Mouse (Mus musculus) spleen, postnatal 14 days (tissue): ENCODE results near the gene Msi1.

Source experiments
- DNase-seq, 2 experiments: peaks; one replicate each; pipeline ENCODE4 v3.0.0; 2021 to 2022; ENCODE audit warnings: low spot score in 2 of 2

Msi1 gene

GRCm38 (mm10) chr5:115469791-115470190 is 40.4 kb downstream of the Msi1 start:
- DNase-seq: no peak

GRCm38 (mm10) chr5:115470766-115471531 is 41.5 kb downstream of the Msi1 start:
- peak in 1 of 2 experiments; percentile 54 for DNase-seq

DNA sequence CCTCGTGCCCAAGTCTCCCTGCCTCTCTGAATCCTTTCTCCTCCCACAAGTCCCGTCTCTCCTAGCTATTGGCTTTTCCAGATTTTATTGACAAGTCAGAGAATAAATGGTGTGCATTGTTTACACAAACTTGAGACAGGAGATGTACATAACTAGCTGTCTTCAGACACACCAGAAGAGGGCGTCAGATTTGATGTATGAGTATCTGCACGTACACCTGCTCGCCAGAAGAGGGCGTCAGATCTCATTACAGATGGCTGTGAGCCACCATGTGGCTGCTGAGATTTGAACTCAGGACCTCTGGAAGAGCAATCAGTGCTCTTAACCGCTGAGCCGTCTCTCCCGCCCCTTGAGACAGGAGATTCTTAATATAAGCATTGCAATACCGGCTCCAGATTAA is 43.8 kb downstream of the Msi1 start:
- DNase-seq: no peak

DNA sequence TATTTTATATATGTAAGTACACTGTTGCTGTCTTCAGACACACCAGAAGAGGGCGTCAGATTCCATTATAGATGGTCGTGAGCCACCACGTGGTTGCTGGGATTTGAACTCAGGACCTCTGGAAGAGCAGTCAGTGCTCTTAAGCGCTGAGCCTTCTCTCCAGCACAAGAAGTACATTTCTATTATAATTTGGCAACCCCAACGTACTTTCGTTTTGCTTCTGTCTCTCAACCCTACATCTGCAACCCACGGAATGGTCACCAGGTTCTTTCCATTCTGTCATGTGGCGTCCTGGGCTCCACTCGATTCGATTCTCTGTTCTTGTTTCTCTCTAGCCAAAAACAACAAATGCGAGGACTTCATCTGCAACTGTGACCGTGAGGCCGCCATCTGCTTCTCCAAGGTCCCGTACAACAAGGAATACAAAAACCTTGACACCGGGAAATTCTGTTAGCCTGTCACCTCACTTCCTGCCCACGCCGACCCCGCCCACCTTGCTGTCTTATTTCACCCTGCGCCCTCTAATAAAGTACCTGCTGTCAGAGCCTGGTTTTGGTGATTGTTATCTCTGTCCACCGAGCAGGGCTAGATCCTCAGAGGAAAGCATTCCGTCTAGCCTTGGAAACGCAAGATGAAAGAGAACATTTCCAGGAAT is 44.9 kb downstream of the Msi1 start:
- no peak for DNase-seq

DNA sequence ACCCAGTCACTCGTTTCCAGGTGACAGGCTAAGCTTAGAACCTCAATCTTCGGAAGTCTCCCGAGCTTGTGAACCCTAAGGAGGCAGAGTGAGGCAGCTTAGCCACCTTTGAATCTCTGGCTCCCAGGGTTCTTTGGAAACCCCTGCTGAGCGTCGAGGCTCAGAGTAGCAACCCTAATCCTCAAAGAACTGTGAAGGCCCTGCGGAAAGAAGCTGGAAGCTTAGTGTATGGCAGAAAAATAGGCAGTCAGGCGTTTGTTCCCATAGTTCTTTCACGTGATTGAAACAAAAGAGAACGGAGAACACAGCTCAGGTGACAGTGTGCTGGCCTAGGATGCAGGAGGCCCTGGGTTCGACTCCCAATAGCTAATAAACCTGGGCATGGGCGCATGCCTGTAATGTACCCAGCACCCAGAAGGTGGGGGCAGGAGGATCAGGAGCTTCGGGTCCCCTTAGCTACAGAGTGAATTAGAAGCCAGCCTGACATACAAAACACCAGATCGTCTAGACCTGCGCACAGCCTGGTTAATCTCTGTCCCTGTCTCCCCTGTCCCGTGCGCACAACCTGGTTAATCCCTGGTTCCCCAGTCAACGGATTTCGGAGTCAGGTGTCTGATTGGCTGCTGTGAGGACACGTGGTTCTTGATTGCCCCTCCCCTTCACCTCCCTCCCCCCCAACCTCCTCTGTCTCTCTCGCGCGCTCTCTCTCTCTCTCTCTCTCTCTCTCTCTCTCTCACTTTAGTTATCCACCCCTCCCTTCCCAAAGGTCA is 46.1 kb downstream of the Msi1 start:
- DNase-seq: no peak

DNA sequence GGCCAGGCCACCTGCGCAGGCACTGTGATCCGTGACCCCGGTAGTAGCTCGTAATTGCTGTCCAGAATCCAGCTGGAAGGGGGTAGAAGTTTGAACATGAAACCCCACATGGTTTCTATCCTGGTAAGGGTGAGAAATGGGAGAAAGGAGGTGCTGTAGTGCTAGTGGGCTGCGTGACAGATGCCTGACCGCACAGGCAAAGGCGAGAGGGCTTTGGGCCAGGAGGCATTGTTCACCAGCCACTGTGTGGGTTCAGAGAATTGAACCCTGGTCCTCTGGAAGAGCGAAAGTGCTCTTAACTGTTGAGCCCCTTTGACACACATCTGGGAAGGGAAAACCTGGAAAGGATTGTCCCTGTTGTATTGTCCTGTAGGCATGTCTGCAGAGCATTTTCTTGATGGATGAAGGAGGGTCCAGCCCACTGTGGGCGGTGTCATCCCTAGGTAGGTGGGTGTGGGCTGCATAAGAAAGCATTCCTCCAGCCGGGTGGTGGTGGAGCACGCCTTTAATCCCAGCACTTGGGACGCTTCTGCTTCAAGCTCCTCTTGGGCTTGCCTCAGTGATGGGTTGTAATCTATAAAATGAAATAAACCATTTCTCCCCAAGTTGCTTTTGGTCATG is 46.8 kb downstream of the Msi1 start:
- no peak for DNase-seq

- DNase-seq: no peak
These were observed 50.2 kb downstream of the Msi1 start for GRCm38 (mm10) chr5:115479561-115479960.

DNA sequence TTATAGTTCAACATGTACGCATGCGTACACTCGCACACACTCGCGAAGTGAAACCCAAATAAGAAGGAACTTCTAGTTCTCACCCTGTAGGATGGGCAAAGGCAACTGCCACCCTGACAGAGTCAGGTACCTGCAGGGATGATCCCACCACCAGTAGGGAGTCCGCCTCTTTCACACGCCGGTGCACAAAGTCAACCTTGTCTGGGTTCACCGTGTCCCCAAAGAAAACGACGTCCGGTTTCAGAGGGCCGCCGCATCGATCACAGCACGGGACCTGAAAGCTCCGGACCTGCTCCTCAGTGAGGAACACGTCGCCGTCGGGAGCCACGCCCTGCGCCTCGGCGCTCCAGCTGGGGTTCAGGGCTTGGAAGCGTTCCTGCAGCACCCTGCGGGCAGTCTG is 50.7 kb downstream of the Msi1 start:
- no peak for DNase-seq

DNA sequence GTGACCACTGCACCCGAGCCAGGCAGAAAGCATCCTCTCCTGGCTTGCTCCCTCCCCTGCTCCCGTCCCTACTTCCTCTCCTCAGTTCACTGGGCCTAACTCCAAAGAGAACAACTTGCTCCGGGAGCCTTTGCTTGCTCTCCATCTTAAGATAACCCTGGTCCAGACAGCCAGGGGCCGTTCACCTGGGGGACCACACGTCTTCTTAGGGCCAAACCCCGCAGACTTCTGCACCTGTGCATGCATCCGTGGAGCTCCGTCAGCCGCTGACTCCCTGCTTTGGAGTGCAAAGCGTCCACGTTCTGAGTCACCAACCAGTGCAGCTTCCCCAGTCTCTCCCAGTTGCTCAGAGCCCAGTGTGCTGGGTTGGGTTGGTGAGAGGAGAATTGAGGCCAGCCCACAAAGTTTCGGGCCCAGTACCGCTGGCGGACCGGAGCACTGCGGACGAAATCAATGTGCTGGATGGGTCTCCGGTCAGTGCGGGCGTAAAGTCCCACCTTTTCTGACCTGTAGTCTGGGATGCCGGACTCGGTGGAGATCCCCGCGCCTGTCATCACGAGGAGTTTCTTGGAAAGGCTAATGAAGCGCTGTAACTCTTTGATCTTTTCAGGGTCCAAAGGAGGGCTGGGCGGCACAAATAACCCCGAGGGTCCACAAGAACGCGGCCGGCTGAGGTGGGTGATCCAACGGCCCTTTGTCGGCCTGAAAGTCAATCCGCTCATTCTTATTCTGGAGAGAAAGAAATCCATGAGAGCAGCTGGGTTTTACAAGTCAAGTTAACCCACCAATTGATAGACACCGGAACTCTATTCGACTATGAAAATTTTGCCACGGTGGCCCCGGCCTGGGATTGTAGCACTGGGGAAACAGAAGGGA is 53.2 kb downstream of the Msi1 start:
- no peak for DNase-seq

DNA sequence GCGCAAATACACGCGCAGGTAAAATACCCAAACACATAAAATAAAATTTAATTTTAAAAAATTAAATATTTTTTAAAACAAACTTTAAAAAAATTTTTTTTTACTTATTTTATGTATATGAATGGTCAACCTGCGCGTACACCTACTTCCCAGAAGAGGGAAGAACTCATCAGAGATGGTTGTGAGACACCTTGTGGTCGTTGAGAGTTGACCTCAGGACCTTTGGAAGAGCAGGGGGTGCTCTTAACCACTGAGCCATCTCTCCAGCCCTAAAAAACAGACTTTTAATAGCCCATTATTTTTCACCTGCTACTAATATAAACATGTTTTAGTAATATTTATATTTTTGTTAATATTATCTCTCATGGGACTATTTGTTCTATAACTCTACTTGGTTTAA is 54.0 kb downstream of the Msi1 start:
- no peak for DNase-seq

DNA sequence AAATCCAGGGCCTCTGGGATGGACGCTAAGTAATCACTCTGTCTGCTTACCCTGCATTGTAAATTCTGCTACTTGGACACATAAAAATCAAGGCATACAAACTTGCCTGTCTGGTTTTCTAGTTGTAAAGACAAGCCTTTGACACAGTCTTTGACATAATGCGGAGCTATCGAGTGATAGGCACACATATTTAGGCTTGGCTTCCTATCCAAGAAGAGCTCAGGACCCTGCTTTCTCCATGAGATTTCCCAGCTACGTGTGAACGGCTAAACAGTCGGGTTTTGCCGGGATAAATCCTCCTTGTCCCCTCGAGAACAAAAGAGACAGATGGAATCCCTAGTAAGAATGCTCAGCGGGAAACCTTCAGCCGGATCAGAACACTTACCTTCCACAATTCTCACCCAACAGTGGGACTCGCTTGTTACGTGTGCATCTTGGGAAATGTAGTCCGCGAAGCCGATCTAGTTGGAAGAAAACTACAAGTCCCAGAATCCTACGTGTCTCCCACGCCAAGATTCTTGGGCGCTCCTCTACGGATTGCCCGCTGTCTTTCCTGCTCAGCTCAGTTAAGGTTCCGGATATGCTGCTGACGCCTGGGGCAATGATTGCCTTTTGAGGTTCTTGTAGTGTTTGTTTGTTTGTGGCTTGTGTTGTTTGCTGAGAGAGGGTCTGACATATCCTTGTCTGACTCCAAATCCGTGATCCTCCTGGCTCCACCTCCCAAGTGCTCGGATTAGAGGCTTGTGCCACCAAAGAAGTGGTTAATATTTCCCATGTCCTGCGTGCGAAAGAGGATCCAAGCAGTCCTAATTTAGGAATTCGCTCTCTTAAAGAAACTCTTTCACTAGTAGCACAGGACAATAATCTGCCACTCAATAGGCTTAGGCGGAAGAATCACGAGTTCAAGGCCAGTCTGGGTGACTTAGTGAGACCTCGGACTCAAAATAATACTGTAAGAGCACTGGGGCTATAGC is 54.8 kb downstream of the Msi1 start, which contains the start of gene Sirt4:
Sirt4 (minus strand) TSS at position 779 of the 974 bp plus-strand sequence.
- peak; percentile 41 to 66 for DNase-seq

GRCm38 (mm10) chr5:115484996-115485395 is 55.6 kb downstream of the Msi1 start:
- no peak for DNase-seq

DNA sequence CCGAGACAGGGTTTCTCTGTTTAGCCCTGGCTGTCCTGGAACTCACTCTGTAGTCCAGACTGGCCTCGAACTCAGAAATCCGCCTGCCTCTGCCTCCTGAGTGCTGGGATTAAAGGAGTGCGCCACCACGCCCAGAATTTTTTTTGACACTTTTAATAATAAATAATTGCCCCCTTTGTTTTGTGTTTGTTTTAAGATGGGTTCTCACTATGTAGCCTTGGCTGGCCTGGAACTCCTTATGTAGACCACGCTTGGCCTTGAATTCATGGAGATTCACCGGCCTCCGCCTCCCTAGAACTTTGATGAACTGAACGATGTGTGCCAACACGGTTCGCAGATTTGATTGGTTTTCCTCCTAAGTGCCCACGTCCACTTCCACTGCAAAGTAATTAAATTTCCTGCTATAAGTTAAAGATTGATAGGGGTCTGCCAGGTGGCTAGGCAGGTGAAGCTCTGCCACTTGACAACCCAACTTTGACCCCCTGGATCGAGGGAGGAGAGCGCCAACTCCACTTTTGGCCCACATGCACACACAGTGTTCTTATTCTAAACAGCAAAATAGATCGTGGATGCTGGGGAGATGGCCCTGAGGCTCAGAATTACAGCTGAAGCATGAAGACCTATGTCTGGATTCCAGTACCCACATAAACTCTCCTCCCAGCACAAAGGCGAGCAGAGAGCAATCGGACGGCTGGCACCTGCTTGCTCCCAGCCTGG is 56.2 kb downstream of the Msi1 start:
- no peak for DNase-seq

DNA sequence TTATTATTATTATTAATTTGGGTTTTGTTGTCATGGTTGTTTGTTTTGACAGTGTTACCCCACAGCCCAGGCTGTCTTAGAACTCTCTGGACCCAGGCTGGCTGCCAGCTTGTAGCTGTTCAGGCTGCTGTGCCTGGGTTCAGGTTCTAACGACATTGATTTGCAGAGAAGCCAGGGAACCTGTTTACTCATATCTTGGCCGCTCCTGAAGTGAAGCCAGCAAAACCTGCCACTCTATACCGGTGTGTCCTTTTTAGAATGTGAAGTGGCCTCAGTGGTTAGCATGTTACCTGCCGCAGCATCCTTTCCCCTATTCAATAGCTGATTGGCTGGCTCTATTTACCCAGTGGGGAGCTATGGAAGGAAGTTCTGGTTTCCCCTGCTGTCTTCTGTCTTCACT is 57.3 kb downstream of the Msi1 start:
- no peak for DNase-seq

DNA sequence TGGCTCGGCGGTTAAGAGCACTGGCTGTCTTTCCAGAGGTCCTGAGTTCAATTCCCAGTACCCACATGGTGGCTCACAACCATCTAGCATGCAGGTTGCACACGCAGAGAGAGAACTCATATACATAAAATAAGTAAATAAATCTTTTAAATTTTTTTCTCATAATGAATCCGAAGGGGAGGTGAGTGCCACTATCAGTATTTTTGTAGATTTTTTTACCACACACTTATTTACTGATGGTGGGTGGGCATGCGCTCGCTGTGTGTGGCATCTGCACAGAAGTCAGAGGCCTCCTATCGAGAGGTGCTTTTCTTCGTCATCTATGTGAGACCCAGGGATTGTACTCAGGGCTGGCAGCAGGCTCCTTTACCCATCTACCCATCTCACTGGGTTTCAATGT is 58.0 kb downstream of the Msi1 start:
- DNase-seq: no peak

GRCm38 (mm10) chr5:115487942-115488580 is 58.7 kb downstream of the Msi1 start:
- DNase-seq: no peak

- DNase-seq: peak; percentile 66 to 80
These were observed 59.7 kb downstream of the Msi1 start for GRCm38 (mm10) chr5:115488841-115489698.
